Mouse (Mus musculus): ENCODE data around the gene Lpo. TPM values are rescaled to one million over a fixed set of nuclear protein-coding genes. Genes with fewer than 3 reads are reported as not detected.
"Not testable (repeated sequence)": the region's sequence is repeated elsewhere in the genome, so short reads cannot be mapped to it uniquely, and the experiment has no call there.

The Lpo gene
- total RNA-seq (2021): not detected

GRCm38 (mm10) chr11:87828239-87828900 is at the start of gene Lpo:
Lpo (minus strand) TSS chr11:87828289.
- no peak for DNase-seq

DNA sequence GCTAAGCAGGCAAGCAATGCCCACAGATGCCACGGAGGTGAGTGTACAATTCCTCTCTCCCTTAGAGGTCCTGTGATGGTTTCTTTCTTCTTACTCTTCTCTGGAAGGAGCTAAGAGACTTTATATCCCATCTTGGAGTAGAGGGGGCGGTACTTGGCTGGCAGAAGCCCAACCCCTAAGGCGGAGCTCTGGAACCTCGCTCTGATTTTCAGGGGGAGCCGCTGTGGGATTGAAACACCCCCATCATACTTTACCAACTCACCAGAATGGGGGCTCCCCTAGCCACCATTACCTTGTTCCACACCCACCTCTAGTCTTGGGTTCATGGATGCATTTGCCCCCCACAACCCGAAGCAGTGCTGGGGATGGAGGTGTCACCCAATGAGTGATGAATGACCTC is 47.3 kb upstream of the Lpo start, which contains the start of gene Epx:
Gene Epx (minus strand): TSS at position 101 of the 400 bp plus-strand sequence.
- DNase-seq: no peak

GRCm38 (mm10) chr11:87871766-87872165 is 43.7 kb upstream of the Lpo start:
- DNase-seq: no peak

- DNase-seq: no peak
These were observed 42.0 kb upstream of the Lpo start for GRCm38 (mm10) chr11:87870096-87870495.

DNA sequence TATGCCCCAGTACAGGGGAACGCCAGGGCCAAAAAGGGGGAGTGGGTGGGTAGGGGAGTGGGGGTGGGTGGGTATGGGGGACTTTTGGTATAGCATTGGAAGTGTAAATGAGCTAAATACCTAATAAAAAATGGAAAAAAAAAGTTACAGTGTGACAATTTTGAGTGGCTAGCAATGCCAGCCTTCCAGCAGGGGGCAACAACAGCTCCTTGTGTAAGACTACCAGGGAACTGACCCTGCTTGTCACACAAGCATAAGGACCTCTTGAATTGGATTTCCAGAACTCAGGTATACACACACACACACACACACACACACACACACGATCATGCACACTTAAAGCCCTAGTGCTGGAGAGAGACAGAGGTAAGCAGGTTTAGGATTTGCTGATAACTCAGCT is 38.8 kb upstream of the Lpo start:
- not testable (repeated sequence) for DNase-seq

GRCm38 (mm10) chr11:87862805-87863204 is 34.7 kb upstream of the Lpo start:
- no peak for DNase-seq

GRCm38 (mm10) chr11:87860426-87860825 is 32.3 kb upstream of the Lpo start:
- no peak for DNase-seq

DNA sequence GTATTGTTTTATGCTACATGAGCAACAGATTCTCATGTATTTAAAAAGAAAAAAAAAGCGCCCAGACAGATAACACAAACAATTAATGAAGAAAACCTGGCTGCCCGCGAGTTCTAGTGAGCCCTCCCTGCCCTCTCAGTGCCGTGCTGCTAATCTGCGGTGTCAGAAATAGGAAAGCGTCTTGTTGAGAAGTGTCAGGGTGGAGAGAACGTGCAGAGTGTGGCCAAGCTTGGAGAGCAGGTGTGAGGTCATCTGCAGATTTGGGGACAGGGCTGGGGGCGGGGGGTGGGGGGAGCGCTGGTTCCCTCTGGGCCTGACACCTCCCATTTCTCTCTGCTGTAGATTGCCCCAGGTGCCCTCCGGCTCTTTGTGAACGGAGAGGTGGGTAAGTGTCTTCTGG is 31.2 kb upstream of the Lpo start:
- no peak for DNase-seq

- no peak for DNase-seq
These were observed 26.5 kb upstream of the Lpo start for GRCm38 (mm10) chr11:87854550-87854949.

GRCm38 (mm10) chr11:87853597-87853954 is 25.5 kb upstream of the Lpo start:
- no peak for DNase-seq

GRCm38 (mm10) chr11:87852690-87853596 is 24.9 kb upstream of the Lpo start, which contains the start of gene Mks1:
Mks1 (plus strand) TSS chr11:87853215.
- peak; percentile 92 for DNase-seq

- DNase-seq: no peak
These were observed 19.8 kb upstream of the Lpo start for GRCm38 (mm10) chr11:87847884-87848283.

DNA sequence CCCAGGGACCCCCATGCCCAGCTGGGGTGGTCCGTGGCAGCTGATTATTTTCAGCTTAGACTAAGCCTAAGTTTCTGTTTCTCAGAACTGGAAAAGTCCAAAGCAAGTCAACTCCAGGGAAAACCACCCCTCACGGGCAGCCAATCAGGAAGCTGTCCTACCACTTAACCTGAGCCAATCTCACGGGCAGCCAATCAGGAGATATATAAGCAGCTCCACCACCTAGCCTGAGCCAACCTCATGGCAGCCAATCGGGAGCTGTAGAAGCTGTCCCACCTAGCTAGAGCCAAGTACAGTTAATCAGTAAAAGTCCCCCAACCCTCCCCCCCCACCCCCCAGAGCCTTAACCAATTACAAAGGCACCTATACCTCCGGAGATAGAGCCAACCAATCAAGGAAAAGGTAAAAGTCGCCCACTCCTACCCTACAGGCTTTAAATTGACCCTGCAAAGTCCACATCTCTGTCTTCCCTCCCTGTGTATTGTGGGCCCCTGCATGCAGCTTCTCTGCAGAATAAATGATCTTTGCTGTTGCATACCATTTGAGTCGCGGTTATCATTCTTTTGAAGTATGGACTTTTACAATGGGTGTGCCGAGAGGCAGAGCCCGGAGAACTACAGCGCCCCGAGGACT is 19.0 kb upstream of the Lpo start:
- no peak for DNase-seq

DNA sequence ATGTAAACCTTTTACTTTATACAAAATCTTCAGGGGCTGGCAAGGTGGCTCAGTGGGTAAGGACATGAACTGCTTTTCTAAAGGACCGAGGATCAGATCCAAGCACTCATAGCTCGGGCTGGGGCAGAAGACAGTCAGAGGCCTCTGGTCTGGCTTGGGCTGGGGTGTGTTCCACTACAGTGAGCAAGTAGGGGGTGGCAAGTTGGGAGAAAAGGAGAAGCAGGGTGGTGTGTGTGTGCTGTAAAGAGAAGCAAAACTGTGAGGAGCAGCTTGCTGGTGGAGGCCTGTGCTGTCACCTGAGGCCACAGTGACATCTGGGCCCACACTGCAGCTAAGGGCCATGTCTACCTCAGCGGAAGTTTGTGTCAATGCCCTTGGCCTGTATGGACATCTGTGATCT is 13.3 kb upstream of the Lpo start:
- DNase-seq: no peak

GRCm38 (mm10) chr11:87840676-87841075 is 12.6 kb upstream of the Lpo start:
- DNase-seq: peak; percentile 17

- DNase-seq: no peak
These were observed 6.6 kb downstream of the Lpo start for GRCm38 (mm10) chr11:87821502-87821901.

- DNase-seq: no peak
These were observed 10.7 kb downstream of the Lpo start for GRCm38 (mm10) chr11:87817443-87817773.

GRCm38 (mm10) chr11:87816707-87817442 is 11.2 kb downstream of the Lpo start:
- peak; percentile 50 for DNase-seq

- no peak for DNase-seq
These were observed 13.3 kb downstream of the Lpo start for GRCm38 (mm10) chr11:87814831-87815230.

DNA sequence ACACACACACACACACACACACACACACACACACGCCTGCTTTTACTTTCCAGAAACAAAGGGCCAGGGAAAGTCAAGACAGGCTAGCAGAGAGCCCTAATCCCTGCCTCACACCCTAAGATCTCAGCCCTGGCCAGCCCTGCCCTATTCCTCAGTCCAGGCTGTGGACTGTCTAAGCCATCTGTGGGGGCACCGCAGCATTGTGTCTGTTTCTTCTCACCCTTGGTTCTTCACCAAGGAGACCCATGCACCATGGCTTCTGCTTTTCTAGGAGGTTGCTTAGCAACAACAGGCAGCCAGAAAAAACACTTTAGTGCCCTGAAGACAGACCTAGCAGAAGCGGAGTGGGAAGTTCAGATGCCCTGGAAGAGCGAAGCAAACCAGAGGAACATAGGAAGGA is 16.7 kb downstream of the Lpo start:
- no peak for DNase-seq

DNA sequence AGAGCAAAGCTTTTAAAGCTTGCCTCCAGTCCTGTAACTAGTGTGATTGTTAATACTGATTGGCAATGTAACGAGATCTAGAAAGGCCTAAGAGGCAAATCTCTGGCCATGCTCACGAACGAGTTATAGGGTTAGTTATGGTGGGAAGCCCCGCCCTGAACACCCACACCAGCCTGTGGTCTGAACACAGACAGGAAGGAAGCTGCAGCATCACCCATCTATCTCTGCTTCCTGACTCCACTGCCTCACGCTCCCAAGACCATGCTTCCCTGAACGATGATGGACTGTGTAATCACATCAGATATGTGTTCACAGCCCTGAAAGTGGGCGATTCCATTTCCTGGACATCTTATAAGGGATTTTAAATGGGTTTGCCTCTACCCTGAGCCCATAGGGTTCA is 19.9 kb downstream of the Lpo start:
- no peak for DNase-seq

- no peak for DNase-seq
These were observed 20.7 kb downstream of the Lpo start for GRCm38 (mm10) chr11:87807433-87807832.

DNA sequence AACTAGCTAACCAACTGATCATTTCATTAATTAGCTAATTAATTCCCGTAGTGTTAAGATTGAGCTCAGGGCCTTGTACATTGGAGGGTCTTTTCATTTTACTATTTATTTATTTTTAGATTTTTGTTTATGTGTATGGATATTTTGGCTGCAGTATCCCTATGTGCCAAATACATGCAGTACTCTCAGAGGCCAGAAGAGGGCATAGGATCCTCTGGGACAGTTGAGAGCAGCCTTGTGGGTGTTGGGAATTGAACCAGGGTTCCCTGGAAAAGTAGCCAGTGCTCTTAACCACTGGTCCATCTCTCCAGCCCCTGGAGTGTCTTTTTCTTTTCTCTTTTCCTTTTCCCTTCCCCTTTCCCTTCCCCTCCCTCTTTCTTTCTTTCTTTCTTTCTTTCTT is 22.6 kb downstream of the Lpo start:
- DNase-seq: peak; percentile 25

Data from heart, postnatal 4 days (tissue).